13 mouse cellular contexts compared by ENCODE assay signal in genomic region chr13:113394591-113394990, GRCm38 (mm10).
A peak's percentile ranks its signal among the peaks of the same experiment; 100 is the strongest.
DNase-seq lines count a peak whose midpoint lies in the region; ATAC-seq lines count a peak whose summit lies in the region.
"Had no signal": no experiment of that assay in that cellular context is flagged by ENCODE, and none has a peak within 500 bp of the region (broad histone marks: within the 10 kb centered on the region; RNA-seq: fewer than 3 reads in every experiment).

No protein-coding gene starts in this region.

- ATAC-seq in embryonic facial prominence, embryonic 13.5 days (ENCODE audit: insufficient number of reproducible peaks, insufficient read depth, low FRiP score, low TSS enrichment, low read depth): no peak
- ATAC-seq in embryonic facial prominence, embryonic 14.5 days (ENCODE audit: low read depth): peak; percentile 30; the same call in 1 of the 2 replicates
- ATAC-seq: intestine, embryonic 16.5 days had no signal

- peak overlapping the region; percentile 24; the same call in 1 of the 2 replicates for H3K27ac ChIP-seq in embryonic facial prominence, embryonic 13.5 days
- no peak overlapping the region for H3K27ac ChIP-seq in embryonic facial prominence, embryonic 10.5 days (replicated peaks)
- no peak overlapping the region; the same call in 1 of the 2 replicates for H3K27ac ChIP-seq in embryonic facial prominence, embryonic 14.5 days (replicated peaks; ENCODE audit: low read depth, low read length)
- H3K27ac ChIP-seq: heart, embryonic 15.5 days had no signal

- H3K36me3 ChIP-seq in embryonic facial prominence, embryonic 13.5 days: no peaks in the 10 kb centered on the region
- no peaks in the 10 kb centered on the region for H3K36me3 ChIP-seq in embryonic facial prominence, embryonic 10.5 days (replicated peaks)
- no peaks in the 10 kb centered on the region for H3K36me3 ChIP-seq in embryonic facial prominence, embryonic 14.5 days (ENCODE audit: control insufficient read depth, insufficient read depth, low read length)
- H3K36me3 ChIP-seq: heart, embryonic 15.5 days had no signal

- H3K4me3 ChIP-seq in embryonic facial prominence, embryonic 13.5 days: no peak overlapping the region
- no peak overlapping the region for H3K4me3 ChIP-seq in embryonic facial prominence, embryonic 10.5 days
- H3K4me3 ChIP-seq in embryonic facial prominence, embryonic 14.5 days (ENCODE audit: low read depth, low read length): no peak overlapping the region
- H3K4me3 ChIP-seq: heart, embryonic 15.5 days had no signal

- H3K9ac ChIP-seq in embryonic facial prominence, embryonic 13.5 days: 0 out of 2 replicates have a peak overlapping the region, but pooled peaks have one; percentile 21
- H3K9ac ChIP-seq in embryonic facial prominence, embryonic 14.5 days (ENCODE audit: low read depth, low read length): no peak overlapping the region
- H3K9ac ChIP-seq: heart, embryonic 15.5 days had no signal

- H3K4me2 ChIP-seq in embryonic facial prominence, embryonic 13.5 days: no peak overlapping the region
- no peak overlapping the region; the same call in 1 of the 2 replicates for H3K4me2 ChIP-seq in embryonic facial prominence, embryonic 14.5 days (ENCODE audit: low read depth, low read length)
- H3K4me2 ChIP-seq: heart, embryonic 15.5 days had no signal

- H3K27me3 ChIP-seq in embryonic facial prominence, embryonic 13.5 days: no peaks in the 10 kb centered on the region
- H3K27me3 ChIP-seq in embryonic facial prominence, embryonic 10.5 days (replicated peaks; ENCODE audit: low read depth, poor library complexity, severe bottlenecking): no peaks in the 10 kb centered on the region
- no peaks in the 10 kb centered on the region for H3K27me3 ChIP-seq in embryonic facial prominence, embryonic 14.5 days (replicated peaks; ENCODE audit: control insufficient read depth, insufficient read depth, low read length)
- H3K27me3 ChIP-seq: heart, embryonic 15.5 days had no signal

- no peaks in the 10 kb centered on the region for H3K4me1 ChIP-seq in embryonic facial prominence, embryonic 13.5 days
- H3K4me1 ChIP-seq in embryonic facial prominence, embryonic 10.5 days: no peaks in the 10 kb centered on the region
- no peaks in the 10 kb centered on the region for H3K4me1 ChIP-seq in embryonic facial prominence, embryonic 14.5 days (ENCODE audit: control insufficient read depth, insufficient read depth, low read length)
- H3K4me1 ChIP-seq: heart, embryonic 15.5 days had no signal

- WGBS in embryonic facial prominence, embryonic 13.5 days: 81% methylated on average over 15 of the region's 15 CpGs
- WGBS in embryonic facial prominence, embryonic 10.5 days: 85% methylated on average over 15 of the region's 15 CpGs
- WGBS in embryonic facial prominence, embryonic 14.5 days: 74% methylated on average over 15 of the region's 15 CpGs

- no peak for DNase-seq in embryonic facial prominence, embryonic 10.5 days (ENCODE audit: low spot score)
- DNase-seq in kidney, postnatal 4 days: peak; percentile 26 to 36
- no peak for DNase-seq in kidney, adult 9 months
- DNase-seq in embryonic facial prominence, embryonic 14.5 days (ENCODE audit: low spot score): peak; percentile 73
- peak; percentile 55 to 69 for DNase-seq in heart, adult 9 months (ENCODE audit: low spot score in 2 of 2)
- DNase-seq in urinary bladder, postnatal 14 days (ENCODE audit: low spot score): no peak
- no peak for DNase-seq in adrenal gland, postnatal 25 days
- DNase-seq: cerebellum, adult 11-12 months; embryo, embryonic 11 days; left cerebral cortex, postnatal 4 days had no signal

- H3K9me3 ChIP-seq in embryonic facial prominence, embryonic 13.5 days: no peaks in the 10 kb centered on the region
- no peaks in the 10 kb centered on the region for H3K9me3 ChIP-seq in embryonic facial prominence, embryonic 10.5 days
- no peaks in the 10 kb centered on the region for H3K9me3 ChIP-seq in embryonic facial prominence, embryonic 14.5 days (ENCODE audit: control insufficient read depth, low read length)
- H3K9me3 ChIP-seq: heart, embryonic 15.5 days had no signal

Comparison
In these comparisons a context has a peak if more than half of its experiments do, and no peak if none do; other contexts are left out.
1. DNase-seq: peak in kidney, postnatal 4 days (2 of 2), embryonic facial prominence, embryonic 14.5 days (single experiment) and heart, adult 9 months (2 of 2); none in embryonic facial prominence, embryonic 10.5 days (single experiment), kidney, adult 9 months (single experiment), urinary bladder, postnatal 14 days (single experiment) and adrenal gland, postnatal 25 days (single experiment).